Mouse (Mus musculus): ENCODE results near the gene Ptprn2.

DNA sequence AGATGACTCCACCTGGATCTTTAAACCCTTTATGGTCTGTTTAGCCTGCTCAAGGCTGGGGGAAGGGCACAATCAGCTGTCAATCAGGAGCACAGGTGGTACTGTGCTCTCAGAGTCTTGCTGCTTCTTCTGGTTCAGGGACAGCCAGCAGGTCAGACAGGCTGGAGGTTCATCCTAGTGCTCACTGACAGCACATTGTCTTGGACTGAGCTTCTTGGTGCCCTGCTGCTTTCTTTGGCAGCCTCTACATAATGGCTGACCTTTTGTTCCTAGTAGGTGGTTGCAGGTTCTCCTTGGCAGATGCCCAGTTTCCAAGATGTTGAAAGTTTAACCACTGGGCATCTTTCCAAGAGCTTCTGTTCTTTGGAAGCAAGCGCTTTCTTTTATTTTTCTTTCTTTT is 55.1 kb downstream of the Ptprn2 start:
- no peak for TF ChIP-seq CTCF (IDR thresholded peaks at IDR 0.05; ENCODE audit: low read depth, low read length)
- no peak for TF ChIP-seq TAL1 (conservative IDR thresholded peaks at IDR 0.05; ENCODE audit: low read depth, low read length)
